Mouse (Mus musculus): ENCODE results near the gene Adnp. TPM values are rescaled to one million over a fixed set of nuclear protein-coding genes. Genes with fewer than 3 reads are reported as not detected.

Adnp gene
- total and polyA plus RNA-seq, 3 experiments, result 1.1 to 90.8 (median 45.6) TPM

GRCm38 (mm10) chr2:168170167-168170685 is 36.7 kb downstream of the Adnp start:
- peaks cover 13% of the 10 kb centered on the region for H3K4me1 ChIP-seq (ENCODE audit: insufficient read depth, low read depth, low read length)
- TF ChIP-seq GATA2 (IDR thresholded peaks at IDR 0.05; ENCODE audit: borderline replicate concordance, low read depth, low read length) (no peak), TAL1 (conservative IDR thresholded peaks at IDR 0.05; ENCODE audit: low read depth, low read length) (no peak), GATA1 (IDR thresholded peaks at IDR 0.05; ENCODE audit: borderline replicate concordance, low read length) (no peak), POLR2AphosphoS5 (IDR thresholded peaks at IDR 0.05; ENCODE audit: insufficient replicate concordance, low read depth, low read length) (no peak), CTCF (IDR thresholded peaks at IDR 0.05; ENCODE audit: low read depth, low read length) (no peak)
- DNase-seq (ENCODE audit: low spot score) (no peak), ATAC-seq (ENCODE audit: extremely low read depth, insufficient number of reproducible peaks, low FRiP score, poor library complexity, severe bottlenecking) (no peak)
- H3K27me3 ChIP-seq (ENCODE audit: insufficient read depth, low read length), result peaks cover 17% of the 10 kb centered on the region
- H3K4me3 ChIP-seq (ENCODE audit: low read depth, low read length), result no peak overlapping the region
- H3K9me3 ChIP-seq (replicated peaks), result no peaks in the 10 kb centered on the region
- H3K36me3 ChIP-seq (replicated peaks), result peaks cover 25% of the 10 kb centered on the region

GRCm38 (mm10) chr2:168169800-168170113 is 37.2 kb downstream of the Adnp start:
- H3K4me3 ChIP-seq (ENCODE audit: low read depth, low read length), result no peak overlapping the region
- ATAC-seq (ENCODE audit: extremely low read depth, insufficient number of reproducible peaks, low FRiP score, poor library complexity, severe bottlenecking) (no peak), DNase-seq (ENCODE audit: low spot score) (no peak)
- H3K36me3 ChIP-seq (replicated peaks), result peaks cover 21% of the 10 kb centered on the region
- no peaks in the 10 kb centered on the region for H3K9me3 ChIP-seq (replicated peaks)
- H3K27me3 ChIP-seq (ENCODE audit: insufficient read depth, low read length), result peaks cover 19% of the 10 kb centered on the region
- no peak for TF ChIP-seq POLR2AphosphoS5 (IDR thresholded peaks at IDR 0.05; ENCODE audit: insufficient replicate concordance, low read depth, low read length)
- TF ChIP-seq CTCF (IDR thresholded peaks at IDR 0.05; ENCODE audit: low read depth, low read length), result no peak
- peaks cover 13% of the 10 kb centered on the region for H3K4me1 ChIP-seq (ENCODE audit: insufficient read depth, low read depth, low read length)

GRCm38 (mm10) chr2:168168892-168169799 is 37.8 kb downstream of the Adnp start:
- peaks cover 18% of the 10 kb centered on the region for H3K36me3 ChIP-seq (replicated peaks)
- no peak for DNase-seq (ENCODE audit: low spot score)
- peaks cover 13% of the 10 kb centered on the region for H3K4me1 ChIP-seq (ENCODE audit: insufficient read depth, low read depth, low read length)
- TF ChIP-seq POLR2AphosphoS5 (IDR thresholded peaks at IDR 0.05; ENCODE audit: insufficient replicate concordance, low read depth, low read length), result no peak
- TF ChIP-seq CTCF (IDR thresholded peaks at IDR 0.05; ENCODE audit: low read depth, low read length), result no peak
- peaks cover 21% of the 10 kb centered on the region for H3K27me3 ChIP-seq (ENCODE audit: insufficient read depth, low read length)
- H3K4me3 ChIP-seq (ENCODE audit: low read depth, low read length), result no peak overlapping the region
- no peaks in the 10 kb centered on the region for H3K9me3 ChIP-seq (replicated peaks)
- no peak for ATAC-seq (ENCODE audit: extremely low read depth, insufficient number of reproducible peaks, low FRiP score, poor library complexity, severe bottlenecking)

GRCm38 (mm10) chr2:168167781-168168180 is 39.1 kb downstream of the Adnp start:
- Histone ChIP-seq H3K36me3 (replicated peaks) (peaks cover 6% of the 10 kb centered on the region), H3K9me3 (replicated peaks) (no peaks in the 10 kb centered on the region), H3K27me3 (ENCODE audit: insufficient read depth, low read length) (peaks cover 30% of the 10 kb centered on the region), H3K4me1 (ENCODE audit: insufficient read depth, low read depth, low read length) (peaks cover 13% of the 10 kb centered on the region), H3K4me3 (ENCODE audit: low read depth, low read length) (no peak overlapping the region)
- ATAC-seq (ENCODE audit: extremely low read depth, insufficient number of reproducible peaks, low FRiP score, poor library complexity, severe bottlenecking) (no peak), DNase-seq (ENCODE audit: low spot score) (no peak)
- no peak for TF ChIP-seq GATA1 (IDR thresholded peaks at IDR 0.05; ENCODE audit: borderline replicate concordance, low read length)
- no peak for TF ChIP-seq CTCF (IDR thresholded peaks at IDR 0.05; ENCODE audit: low read depth, low read length)
- no peak for TF ChIP-seq TAL1 (conservative IDR thresholded peaks at IDR 0.05; ENCODE audit: low read depth, low read length)
- TF ChIP-seq POLR2AphosphoS5 (IDR thresholded peaks at IDR 0.05; ENCODE audit: insufficient replicate concordance, low read depth, low read length), result no peak
- no peak for TF ChIP-seq GATA2 (IDR thresholded peaks at IDR 0.05; ENCODE audit: borderline replicate concordance, low read depth, low read length)

GRCm38 (mm10) chr2:168166750-168167460 is 40.0 kb downstream of the Adnp start:
- DNase-seq (ENCODE audit: low spot score), result no peak
- no peak for ATAC-seq (ENCODE audit: extremely low read depth, insufficient number of reproducible peaks, low FRiP score, poor library complexity, severe bottlenecking)
- Histone ChIP-seq H3K36me3 (replicated peaks) (no peaks in the 10 kb centered on the region), H3K27me3 (ENCODE audit: insufficient read depth, low read length) (peaks cover 37% of the 10 kb centered on the region), H3K4me1 (ENCODE audit: insufficient read depth, low read depth, low read length) (peaks cover 16% of the 10 kb centered on the region), H3K9me3 (replicated peaks) (no peaks in the 10 kb centered on the region), H3K4me3 (ENCODE audit: low read depth, low read length) (no peak overlapping the region; the same call in 1 of the 2 replicates)
- TF ChIP-seq POLR2AphosphoS5 (IDR thresholded peaks at IDR 0.05; ENCODE audit: insufficient replicate concordance, low read depth, low read length) (no peak), TAL1 (conservative IDR thresholded peaks at IDR 0.05; ENCODE audit: low read depth, low read length) (no peak), GATA1 (IDR thresholded peaks at IDR 0.05; ENCODE audit: borderline replicate concordance, low read length) (no peak), CTCF (IDR thresholded peaks at IDR 0.05; ENCODE audit: low read depth, low read length) (no peak), GATA2 (IDR thresholded peaks at IDR 0.05; ENCODE audit: borderline replicate concordance, low read depth, low read length) (no peak)

DNA sequence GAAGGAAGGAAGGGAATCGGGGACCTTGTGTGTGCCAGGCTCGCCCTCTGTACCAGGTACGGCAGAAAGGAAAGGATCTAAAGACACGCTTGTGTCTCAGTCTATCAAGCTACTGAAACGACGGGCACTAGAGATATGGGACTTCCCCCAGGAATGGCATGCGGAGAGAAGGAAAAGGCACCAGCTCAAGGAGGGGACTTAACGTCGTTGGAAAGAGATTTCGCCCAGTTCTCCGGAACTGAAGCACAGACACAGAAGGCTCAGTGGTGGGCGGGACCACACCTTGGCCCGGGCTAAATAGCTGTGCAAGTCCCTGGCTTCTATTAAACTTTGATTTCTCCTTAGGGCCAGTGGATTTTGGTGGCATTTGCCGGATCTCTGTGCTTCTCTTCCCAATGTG is 44.9 kb downstream of the Adnp start:
- no peak overlapping the region for H3K4me3 ChIP-seq (ENCODE audit: low read depth, low read length)
- TF ChIP-seq POLR2AphosphoS5 (IDR thresholded peaks at IDR 0.05; ENCODE audit: insufficient replicate concordance, low read depth, low read length) (no peak), CTCF (IDR thresholded peaks at IDR 0.05; ENCODE audit: low read depth, low read length) (no peak), GATA2 (IDR thresholded peaks at IDR 0.05; ENCODE audit: borderline replicate concordance, low read depth, low read length) (no peak), TAL1 (conservative IDR thresholded peaks at IDR 0.05; ENCODE audit: low read depth, low read length) (no peak), GATA1 (IDR thresholded peaks at IDR 0.05; ENCODE audit: borderline replicate concordance, low read length) (no peak)
- ATAC-seq (ENCODE audit: extremely low read depth, insufficient number of reproducible peaks, low FRiP score, poor library complexity, severe bottlenecking), result no peak
- peaks cover 49% of the 10 kb centered on the region for H3K27me3 ChIP-seq (ENCODE audit: insufficient read depth, low read length)
- no peaks in the 10 kb centered on the region for H3K9me3 ChIP-seq (replicated peaks)
- no peaks in the 10 kb centered on the region for H3K36me3 ChIP-seq (replicated peaks)
- H3K4me1 ChIP-seq (ENCODE audit: insufficient read depth, low read depth, low read length), result peaks cover 21% of the 10 kb centered on the region
- no peak for DNase-seq (ENCODE audit: low spot score)
